In the genomic region with DNA sequence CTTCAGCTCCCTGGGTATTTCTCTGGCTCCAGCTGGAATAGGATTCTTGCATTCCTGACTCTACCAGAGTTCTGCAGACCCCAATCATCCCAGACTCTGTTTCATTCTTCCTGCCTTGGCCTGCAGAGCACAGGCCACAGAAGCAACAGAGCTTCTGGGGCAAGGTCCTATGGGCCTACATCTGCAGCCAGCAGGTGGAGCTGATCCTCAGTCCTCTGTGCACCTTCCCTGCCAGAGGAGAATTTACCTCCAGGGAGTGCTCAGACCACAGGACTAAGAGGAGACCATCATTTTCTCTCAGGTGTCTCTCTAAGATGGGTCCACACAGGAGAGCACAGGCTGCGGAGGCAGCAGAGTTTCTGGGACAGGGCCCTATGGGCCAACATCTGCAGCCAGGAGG, we compare ENCODE assay signal across 27 mouse cellular contexts.
DNase-seq lines count a peak whose midpoint lies in the region; ATAC-seq and TF ChIP-seq lines count a peak whose summit lies in the region.
"Had no signal": no experiment of that assay in that cellular context is flagged by ENCODE, and none has a peak within 500 bp of the region (broad histone marks: within the 10 kb centered on the region; RNA-seq: fewer than 3 reads in every experiment).

No protein-coding gene starts in this region.

- H3K27me3 ChIP-seq in CH12.LX (replicated peaks), result no peaks in the 10 kb centered on the region
- H3K27me3 ChIP-seq in intestine, postnatal 0 days (replicated peaks; ENCODE audit: control insufficient read depth, insufficient read depth, low read length), result no peaks in the 10 kb centered on the region
- H3K27me3 ChIP-seq: heart, embryonic 12.5 days; heart, embryonic 15.5 days; Patski had no signal

- peak; percentile 14 for DNase-seq in A20 (ENCODE audit: low read depth, low spot score)
- peak; percentile 13 for DNase-seq in CH12.LX (ENCODE audit: extremely low read depth)
- DNase-seq in NIH3T3 (ENCODE audit: low read depth), result peak; percentile 1
- no peak for DNase-seq in ovary, postnatal 36 days (ENCODE audit: low spot score)
- no peak for DNase-seq in left cerebral cortex, postnatal 36 days (ENCODE audit: low spot score in 2 of 2)
- DNase-seq in heart, postnatal 36 days, result no peak
- DNase-seq: adrenal gland, adult 8-10 months; cerebellum, adult 18-20 months; cerebellum, adult 9-10 months; cerebellum, postnatal 14 days; forebrain, postnatal 0 days; gastrocnemius, adult 2 months; gastrocnemius, postnatal 14 days; heart, adult 11 months; heart, postnatal 10 days; heart, postnatal 4 days; kidney, adult 18-20 months had no signal

- TF ChIP-seq EP300 in CH12.LX (IDR thresholded peaks at IDR 0.05; ENCODE audit: low read length), result no peak

- no peaks in the 10 kb centered on the region for H3K79me2 ChIP-seq in CH12.LX (replicated peaks; ENCODE audit: control insufficient read depth, extremely low read depth, insufficient read depth, poor library complexity, severe bottlenecking)

- no peaks in the 10 kb centered on the region for H3K9me3 ChIP-seq in CH12.LX (replicated peaks; ENCODE audit: low read length)
- no peaks in the 10 kb centered on the region for H3K9me3 ChIP-seq in intestine, postnatal 0 days (ENCODE audit: control insufficient read depth)
- H3K9me3 ChIP-seq: heart, embryonic 12.5 days; heart, embryonic 15.5 days had no signal

- H3K4me3 ChIP-seq in CH12.LX (replicated peaks in 1 of 3; ENCODE audit: low read depth in 2 of 3, low read length in 2 of 3, poor library complexity in 1 of 3), result no peak overlapping the region
- H3K4me3 ChIP-seq in intestine, postnatal 0 days (ENCODE audit: low read depth, low read length), result no peak overlapping the region
- H3K4me3 ChIP-seq: forebrain, embryonic 10.5 days; gastrocnemius, adult 2 months; heart, embryonic 12.5 days; heart, embryonic 15.5 days had no signal

- no peak overlapping the region for H3K9ac ChIP-seq in CH12.LX (ENCODE audit: insufficient read depth, low read depth)
- H3K9ac ChIP-seq in intestine, postnatal 0 days (ENCODE audit: low read depth, low read length), result no peak overlapping the region
- H3K9ac ChIP-seq: forebrain, postnatal 0 days; heart, embryonic 12.5 days; heart, embryonic 15.5 days; hindbrain, embryonic 14.5 days had no signal

- H3K4me2 ChIP-seq in CH12.LX (ENCODE audit: insufficient read depth, low read depth, poor library complexity, severe bottlenecking), result no peak overlapping the region
- no peak overlapping the region for H3K4me2 ChIP-seq in intestine, postnatal 0 days (replicated peaks; ENCODE audit: low read depth)
- H3K4me2 ChIP-seq: heart, embryonic 12.5 days; heart, embryonic 15.5 days; hindbrain, embryonic 14.5 days had no signal

- WGBS in intestine, postnatal 0 days, result 93% methylated on average over 1 of the region's 1 CpGs

- intact Hi-C loops in left cerebral cortex, postnatal 36 days (cut with DNase I), result no loop called here
- intact Hi-C loops in heart, postnatal 36 days (cut with DNase I), result no loop called here

- no peaks in the 10 kb centered on the region for H3K4me1 ChIP-seq in CH12.LX (ENCODE audit: control insufficient read depth in 1 of 2, insufficient read depth in 2 of 2)
- no peaks in the 10 kb centered on the region for H3K4me1 ChIP-seq in intestine, postnatal 0 days (replicated peaks; ENCODE audit: control insufficient read depth, insufficient read depth, low read length)
- H3K4me1 ChIP-seq: forebrain, embryonic 10.5 days; heart, embryonic 12.5 days; heart, embryonic 15.5 days had no signal

- TF ChIP-seq POLR2A in CH12.LX (IDR thresholded peaks at IDR 0.05; ENCODE audit: low read depth, low read length), result no peak

- peak; percentile 36 for TF ChIP-seq RAD21 in CH12.LX (IDR thresholded peaks at IDR 0.05; ENCODE audit: low read depth, low read length)

- no peak overlapping the region for H3K27ac ChIP-seq in CH12.LX (ENCODE audit: insufficient read depth, low read depth)
- no peak overlapping the region for H3K27ac ChIP-seq in intestine, postnatal 0 days (ENCODE audit: low read depth, low read length)
- H3K27ac ChIP-seq: forebrain, embryonic 10.5 days; gastrocnemius, adult 2 months; heart, embryonic 15.5 days; hindbrain, embryonic 14.5 days; hindbrain, postnatal 0 days had no signal

- in situ Hi-C loops in CH12.LX (cut with MboI; ENCODE audit: low pct_ligation_motif_present, low pct_unique_long_range_greater_than_20kb, low sequenced_read_pairs), result loop anchor here (10.0 to 25.0 kb wide), 2 partner anchors 148 to 341 kb away; partner anchors contain the start of gene Casp1

- ATAC-seq in intestine, postnatal 0 days, result no peak
- ATAC-seq: activated CD4-positive, CD25-positive, alpha-beta regulatory T cell, adult 4 months; forebrain, embryonic 14.5 days; forebrain, postnatal 0 days; hindbrain, postnatal 0 days; inflammation-experienced regulatory T-cells, adult 6 months; Patski had no signal

- H3K36me3 ChIP-seq in CH12.LX (replicated peaks in 1 of 2; ENCODE audit: control insufficient read depth in 1 of 2, insufficient read depth in 1 of 2, low read length in 1 of 2), result no peaks in the 10 kb centered on the region
- no peaks in the 10 kb centered on the region for H3K36me3 ChIP-seq in intestine, postnatal 0 days (ENCODE audit: control insufficient read depth, insufficient read depth)
- H3K36me3 ChIP-seq: forebrain, embryonic 10.5 days; heart, embryonic 12.5 days; heart, embryonic 15.5 days had no signal

- peak in 1 of 2 experiments; percentile 59; a peak in 2 of 4 replicates for TF ChIP-seq CTCF in CH12.LX (conservative IDR thresholded peaks at IDR 0.05 in 1 of 2, IDR thresholded peaks at IDR 0.05 in 1 of 2; ENCODE audit: low read depth in 2 of 2, low read length in 2 of 2)
- peak; percentile 59 for TF ChIP-seq CTCF in intestine, postnatal 0 days (IDR thresholded peaks at IDR 0.05; ENCODE audit: low read depth)

- dilution Hi-C loops in CH12.LX (cut with MboI; ENCODE audit: extremely low pct_ligation_motif_present, extremely low pct_unique_long_range_greater_than_20kb, low sequenced_read_pairs), result no loop called here

TF ChIP-seq in CH12.LX, 34 proteins besides CTCF, POLR2A, EP300 and RAD21:
- TF ChIP-seq SMC3 (IDR thresholded peaks at IDR 0.05; ENCODE audit: low read depth, low read length) (peak; percentile 53), MAZ (IDR thresholded peaks at IDR 0.05; ENCODE audit: low read depth, low read length) (no peak)
TF ChIP-seq in CH12.LX: peak in this region for 1.

Comparison
In these comparisons a context has a peak if more than half of its experiments do, and no peak if none do; other contexts are left out.
1. DNase-seq: peak in A20 (single experiment), CH12.LX (single experiment) and NIH3T3 (single experiment); none in ovary, postnatal 36 days (single experiment), left cerebral cortex, postnatal 36 days (0 of 2) and heart, postnatal 36 days (0 of 2).